Mouse (Mus musculus): ENCODE results near the gene Chic2.

GRCm38 (mm10) chr5:75039307-75039706 is 5.3 kb downstream of the Chic2 start:
- no peak for TF ChIP-seq POLR2A (IDR thresholded peaks at IDR 0.05; ENCODE audit: extremely low read depth, insufficient read depth, low read length)
- TF ChIP-seq CTCF (IDR thresholded peaks at IDR 0.05; ENCODE audit: extremely low read depth, insufficient read depth, low read length): no peak
